Mouse (Mus musculus) fat pad, adult 2 months (tissue): ENCODE measurements at regions not wholly inside any gene's neighbourhood (a gene's known extent, or its start where the extent isn't known, plus 50 kb on each side); places are given as distances from the start of the nearest gene placed in this dataset.

Experiments used
- DNase-seq: peaks from one replicate; pipeline ENCODE4 v3.0.0-alpha.2; 2011; ENCODE audit warnings: low read depth, low spot score; ENCODE audit errors: extremely low read depth

DNA sequence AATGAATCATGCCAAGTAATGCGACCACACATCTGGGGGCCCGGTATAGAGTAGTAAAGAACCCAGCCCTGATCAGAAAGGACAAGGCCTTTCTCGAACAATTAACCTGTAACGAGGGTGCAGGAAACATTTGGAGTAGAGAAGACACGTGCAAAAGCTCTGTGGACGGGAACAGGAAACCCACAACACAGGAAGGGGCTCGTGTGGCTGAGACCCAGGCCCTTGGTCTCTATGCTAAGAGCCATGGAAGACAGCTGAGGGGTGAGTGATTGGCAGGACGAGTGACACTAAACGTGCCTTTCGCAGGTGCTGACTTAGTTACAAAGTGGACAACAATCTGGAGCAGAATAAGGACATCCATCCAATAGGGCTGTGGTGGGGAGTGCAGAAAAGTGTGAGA, 106.3 kb downstream of the Sp3 start:
- no peak for DNase-seq

DNA sequence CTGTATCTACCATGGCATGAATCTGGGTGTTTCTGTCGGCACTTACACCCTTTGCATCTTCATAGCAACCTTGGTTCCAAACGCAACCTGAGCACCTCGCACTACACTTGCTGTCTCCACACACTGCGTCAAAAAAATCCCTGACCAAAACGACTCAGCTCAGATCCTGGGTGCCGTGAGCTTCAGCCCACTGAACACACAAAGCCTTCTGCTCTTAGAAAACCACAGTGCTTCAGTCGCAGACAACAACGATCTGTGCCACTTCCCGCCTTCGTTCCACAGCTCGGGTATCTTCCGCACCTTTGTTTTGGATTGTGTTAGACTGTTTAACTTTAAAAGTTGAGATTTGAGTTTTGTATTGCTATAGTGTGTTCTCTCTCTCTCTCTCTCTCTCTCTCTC, 105.7 kb downstream of the Sp3 start:
- no peak for DNase-seq

DNA sequence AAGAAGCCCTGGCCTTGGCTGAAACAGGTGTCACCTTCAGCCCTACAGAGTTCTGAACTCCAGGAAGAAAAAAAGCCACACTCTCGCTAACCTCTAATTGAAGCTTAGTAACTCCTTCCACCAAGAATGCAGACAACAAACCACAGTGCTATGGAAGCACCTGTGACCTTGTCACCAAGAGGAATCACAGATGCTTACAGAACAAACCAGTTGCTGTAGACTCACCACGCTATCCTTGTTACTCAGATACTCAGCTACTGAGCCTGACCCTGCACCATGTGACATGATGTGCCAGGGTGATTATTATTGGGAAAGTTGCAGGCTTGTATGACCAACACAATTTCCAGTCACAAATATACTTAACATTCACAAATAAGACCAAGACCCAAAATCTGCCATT, 104.6 kb downstream of the Sp3 start:
- DNase-seq = no peak

DNA sequence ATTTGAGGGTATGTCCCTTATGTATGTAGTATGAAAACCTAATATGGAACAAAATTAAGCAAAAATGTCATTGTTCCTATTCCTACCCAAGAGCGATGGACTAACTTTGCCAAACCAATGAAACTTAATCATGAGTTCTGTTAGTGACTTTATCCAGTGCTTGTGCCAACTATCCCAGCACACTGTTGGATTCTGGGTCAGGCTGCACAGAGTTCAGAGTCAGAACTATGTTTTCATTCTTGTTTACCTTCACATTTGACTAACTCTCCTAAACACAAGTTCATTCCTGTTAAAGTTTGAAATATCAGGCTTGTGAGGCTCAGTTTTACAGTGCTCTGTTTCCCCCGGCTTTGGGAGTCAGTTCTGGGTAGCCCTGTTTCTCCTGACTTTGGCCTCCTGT, 100.2 kb downstream of the Sp3 start:
- no peak for DNase-seq

DNA sequence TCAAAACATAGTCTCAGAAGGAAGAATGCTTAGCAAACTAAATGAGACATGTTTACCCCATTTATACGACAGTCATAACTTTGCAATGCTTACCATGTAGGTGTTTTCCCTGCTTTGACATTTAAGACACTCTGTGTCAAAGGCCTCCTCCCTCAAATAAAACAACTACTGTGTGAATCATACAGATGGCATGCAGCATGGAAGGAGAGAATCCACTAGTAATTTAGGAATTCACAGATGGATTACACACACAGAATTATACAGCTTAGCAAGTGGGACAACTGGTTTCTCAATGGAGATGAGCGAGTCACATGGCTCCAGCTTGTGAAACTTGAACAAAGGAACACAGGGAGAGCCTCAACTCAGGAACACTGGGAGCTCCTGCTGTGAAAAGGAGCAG, 98.7 kb downstream of the Sp3 start:
- DNase-seq = peak; percentile 5

DNA sequence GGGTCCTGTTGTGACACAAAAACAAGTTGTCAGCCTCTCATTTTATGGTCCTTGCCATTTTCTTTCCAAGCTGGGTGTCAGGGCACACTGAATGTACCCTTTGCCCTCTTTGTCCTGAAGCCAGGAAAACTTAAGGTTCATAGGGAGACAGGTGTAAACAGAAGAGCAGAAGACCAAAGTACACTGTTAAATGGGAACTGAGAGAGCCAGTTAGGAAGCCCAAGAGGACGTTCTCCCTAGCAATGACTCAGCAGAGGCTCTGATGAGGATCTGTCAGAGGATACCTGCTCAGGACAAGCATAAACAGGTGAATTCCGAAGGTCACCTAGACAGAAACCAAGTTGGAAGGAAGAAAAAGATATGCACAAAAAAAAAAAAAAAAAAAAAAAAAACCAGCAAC, 94.0 kb downstream of the Sp3 start:
- DNase-seq = no peak
